Mouse (Mus musculus) hindbrain, postnatal 0 days (tissue): Measurements from ENCODE around the gene Uqcc1. TPM values are rescaled to one million over a fixed set of nuclear protein-coding genes. Genes with fewer than 3 reads are reported as not detected.

Source experiments
- ATAC-seq: fragments of 200-750 bp; cut with Nextera tagmentation; 2 replicates; pipeline ENCODE4 v1.8.0; 2017; ENCODE audit warnings: mild to moderate bottlenecking, moderate TSS enrichment, moderate library complexity
- DNase-seq: peaks from one replicate; pipeline ENCODE4 v3.0.0-alpha.2; 2015; ENCODE audit warnings: low spot score
- H3K27ac ChIP-seq: fragments of 300-500 bp; sonication (generic); 2 replicates; pipeline ENCODE4 v1.5.1; 2014; ENCODE audit warnings: mild to moderate bottlenecking
- H3K27me3 ChIP-seq: fragments of 300-500 bp; sonication (generic); 2 replicates; pipeline ENCODE4 v1.6.1; 2014; ENCODE audit warnings: low read length, mixed read lengths; ENCODE audit not compliant: insufficient read depth
- H3K36me3 ChIP-seq: fragments of 300-500 bp; sonication (generic); 2 replicates; pipeline ENCODE4 v1.6.1; 2014; ENCODE audit warnings: low read length, mixed read lengths; ENCODE audit not compliant: insufficient read depth
- H3K4me1 ChIP-seq: fragments of 300-500 bp; sonication (generic); 2 replicates; pipeline ENCODE4 v1.6.1; 2014; ENCODE audit warnings: antibody characterized with exemption, low read length, mixed read lengths; ENCODE audit not compliant: insufficient read depth
- H3K4me2 ChIP-seq: fragments of 300-500 bp; sonication (generic); 2 replicates; pipeline ENCODE4 v1.6.1; 2014; ENCODE audit warnings: low read depth, mild to moderate bottlenecking, low read length, moderate library complexity, mixed read lengths
- H3K4me3 ChIP-seq: fragments of 300-500 bp; sonication (generic); 2 replicates; pipeline ENCODE4 v1.5.1; 2014; ENCODE audit warnings: low read length
- H3K9ac ChIP-seq: fragments of 300-500 bp; sonication (generic); replicated peaks from 2 replicates; pipeline ENCODE4 v1.6.1; 2014; ENCODE audit warnings: mild to moderate bottlenecking, low read length, moderate library complexity, mixed read lengths
- H3K9me3 ChIP-seq: fragments of 300-500 bp; sonication (generic); 2 replicates; pipeline ENCODE4 v1.6.1; 2016; ENCODE audit warnings: low read length, mixed read lengths
- CTCF ChIP-seq: IDR thresholded peaks from 2 replicates; pipeline ENCODE4 v1.5.1; 2016; ENCODE audit warnings: antibody characterized with exemption, control low read depth, low read depth
- WGBS: fragments of 180-500 bp; shearing (Covaris S2); extraction: QIAGEN DNeasy Blood & Tissue Kit; methylation state at CpG from one replicate; pipeline ENCODE4 v1.1.7; 2014; 5-methylcytosine and 5-hydroxymethylcytosine counted together
- polyA plus RNA-seq: library from polyadenylated mRNA; unstranded; fragments of >200 nt; fragmentation: Nextera tagmentation; extraction: Ambion mirVana; gene quantifications from 2 replicates; pipeline ENCODE4 v1.2.1, GENCODE M21; 2015
- total RNA-seq: library from RNA; depleted of rRNA; stranded (reverse); fragments of >200 nt; gene quantifications from 2 replicates; pipeline ENCODE4 v1.2.3, GENCODE M21; 2014; rRNA removed

The Uqcc1 gene
- total RNA-seq (38.0 and 39.4 TPM in 2 replicates), polyA plus RNA-seq (55.6 and 61.4 TPM in 2 replicates)

- peak within 1 kb of the TSS; percentile 86 for H3K27ac ChIP-seq
- H3K4me2 ChIP-seq = peak within 1 kb of the TSS; percentile 86
- H3K36me3 ChIP-seq = no peaks in the 10 kb centered on the region
- H3K4me1 ChIP-seq = peaks cover 7% of the 10 kb centered on the region
- H3K27me3 ChIP-seq = no peaks in the 10 kb centered on the region
- TF ChIP-seq CTCF = no peak
- WGBS = under 1% methylated on average over 38 of the region's 38 CpGs
- peak; percentile 97 for DNase-seq
- H3K9me3 ChIP-seq = no peaks in the 10 kb centered on the region
- peak within 1 kb of the TSS; percentile 60 for H3K9ac ChIP-seq
- ATAC-seq = peak; percentile 97
- H3K4me3 ChIP-seq = peak within 1 kb of the TSS; percentile 61
Measured at GRCm38 (mm10) chr2:155929531-155930442, at the start of gene Uqcc1. Uqcc1 (minus strand) TSS chr2:155930310.

GRCm38 (mm10) chr2:155979328-155979991 is 49.4 kb upstream of the Uqcc1 start:
- H3K4me3 ChIP-seq = no peak overlapping the region
- H3K36me3 ChIP-seq = peaks cover 77% of the 10 kb centered on the region
- no peaks in the 10 kb centered on the region for H3K27me3 ChIP-seq
- WGBS = 93% methylated on average over 5 of the region's 5 CpGs
- no peak overlapping the region for H3K9ac ChIP-seq
- no peak overlapping the region for H3K4me2 ChIP-seq
- ATAC-seq (no peak), DNase-seq (no peak)
- H3K9me3 ChIP-seq = no peaks in the 10 kb centered on the region
- no peak for TF ChIP-seq CTCF
- no peaks in the 10 kb centered on the region for H3K4me1 ChIP-seq
- no peak overlapping the region for H3K27ac ChIP-seq

GRCm38 (mm10) chr2:155974087-155974731 is 44.1 kb upstream of the Uqcc1 start:
- no peak for ATAC-seq
- H3K27me3 ChIP-seq = no peaks in the 10 kb centered on the region
- peaks cover 70% of the 10 kb centered on the region for H3K36me3 ChIP-seq
- H3K27ac ChIP-seq = no peak overlapping the region
- 83% methylated on average over 14 of the region's 14 CpGs for WGBS
- TF ChIP-seq CTCF = peak; percentile 30; the same call in 1 of the 2 replicates
- H3K9ac ChIP-seq = no peak overlapping the region
- no peaks in the 10 kb centered on the region for H3K4me1 ChIP-seq
- H3K9me3 ChIP-seq = no peaks in the 10 kb centered on the region
- DNase-seq = peak; percentile 25
- no peak overlapping the region for H3K4me3 ChIP-seq
- no peak overlapping the region for H3K4me2 ChIP-seq

GRCm38 (mm10) chr2:155973348-155973747 is 43.2 kb upstream of the Uqcc1 start:
- Histone ChIP-seq H3K9me3 (no peaks in the 10 kb centered on the region), H3K27ac (no peak overlapping the region), H3K4me3 (no peak overlapping the region), H3K4me1 (no peaks in the 10 kb centered on the region), H3K9ac (no peak overlapping the region), H3K36me3 (peaks cover 71% of the 10 kb centered on the region), H3K4me2 (no peak overlapping the region), H3K27me3 (no peaks in the 10 kb centered on the region)
- ATAC-seq = no peak
- TF ChIP-seq CTCF = no peak
- no peak for DNase-seq
- WGBS = 93% methylated on average over 6 of the region's 6 CpGs

GRCm38 (mm10) chr2:155962991-155963390 is 32.9 kb upstream of the Uqcc1 start:
- Histone ChIP-seq H3K9ac (no peak overlapping the region), H3K4me1 (no peaks in the 10 kb centered on the region), H3K36me3 (peaks cover 47% of the 10 kb centered on the region; the same call in 1 of the 2 replicates), H3K27ac (peak overlapping the region; percentile 26; the same call in 1 of the 2 replicates), H3K4me2 (no peak overlapping the region), H3K9me3 (no peaks in the 10 kb centered on the region), H3K4me3 (no peak overlapping the region), H3K27me3 (no peaks in the 10 kb centered on the region)
- 26% methylated on average over 1 of the region's 1 CpGs for WGBS
- DNase-seq (peak; percentile 81), ATAC-seq (peak; percentile 71; the same call in 1 of the 2 replicates)
- TF ChIP-seq CTCF = peak; percentile 76

GRCm38 (mm10) chr2:155961862-155962261 is 31.8 kb upstream of the Uqcc1 start:
- Histone ChIP-seq H3K4me2 (no peak overlapping the region), H3K9ac (no peak overlapping the region), H3K9me3 (no peaks in the 10 kb centered on the region), H3K27me3 (no peaks in the 10 kb centered on the region), H3K36me3 (peaks cover 35% of the 10 kb centered on the region; the same call in 1 of the 2 replicates), H3K27ac (no peak overlapping the region), H3K4me1 (peaks cover 7% of the 10 kb centered on the region; the same call in 1 of the 2 replicates), H3K4me3 (no peak overlapping the region)
- DNase-seq (peak; percentile 11), ATAC-seq (0 out of 2 replicates have a peak, but pooled peaks have one; percentile 24)
- WGBS = 62% methylated on average over 10 of the region's 10 CpGs
- TF ChIP-seq CTCF = no peak
